Mouse (Mus musculus): Measurements from ENCODE around the gene Sec14l4.
"Not testable (repeated sequence)": the region's sequence is repeated elsewhere in the genome, so short reads cannot be mapped to it uniquely, and the experiment has no call there.

Sec14l4 gene

DNA sequence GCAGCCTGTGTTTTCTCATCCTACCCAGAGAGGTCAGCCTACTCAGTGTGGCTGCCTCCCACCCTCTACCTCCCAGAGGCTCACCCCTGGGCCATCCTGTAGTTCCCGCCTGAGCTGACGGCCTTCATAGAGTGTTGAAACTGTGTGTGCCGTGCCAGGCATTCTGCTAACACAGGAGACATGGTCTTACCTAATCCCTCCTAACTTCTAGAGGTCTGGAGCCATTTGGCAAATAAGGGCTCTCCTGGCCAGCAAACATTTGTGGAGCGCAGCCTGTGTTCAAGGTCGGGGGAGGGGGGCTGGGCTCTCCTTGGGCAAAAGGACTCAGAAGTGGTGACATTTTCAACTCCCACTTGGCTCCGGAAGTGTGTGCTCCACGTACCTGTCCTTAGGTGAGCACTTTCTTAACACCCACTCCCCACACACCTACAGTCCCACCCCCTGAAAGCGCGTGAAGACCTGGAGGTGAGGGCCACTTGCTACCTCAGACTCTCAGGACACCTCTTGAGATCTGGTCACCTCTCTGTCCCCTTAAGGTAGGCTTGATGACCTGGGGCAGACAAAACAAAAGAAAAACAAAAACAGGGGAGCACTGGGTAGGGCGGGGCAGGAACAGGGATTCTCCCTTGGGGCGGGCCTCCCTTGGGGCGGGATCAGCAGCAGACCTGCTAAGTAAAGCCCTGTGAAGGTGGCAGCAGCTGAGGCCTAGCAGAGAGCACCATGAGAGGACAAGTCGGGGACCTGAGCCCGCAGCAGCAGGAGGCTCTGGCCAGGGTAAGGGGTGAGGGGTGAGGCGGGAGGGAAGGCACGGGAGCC lies at the start of gene Sec14l4:
Gene Sec14l4 (plus strand): TSS at position 337 of the 816 bp plus-strand sequence.
- no peak for DNase-seq

DNA sequence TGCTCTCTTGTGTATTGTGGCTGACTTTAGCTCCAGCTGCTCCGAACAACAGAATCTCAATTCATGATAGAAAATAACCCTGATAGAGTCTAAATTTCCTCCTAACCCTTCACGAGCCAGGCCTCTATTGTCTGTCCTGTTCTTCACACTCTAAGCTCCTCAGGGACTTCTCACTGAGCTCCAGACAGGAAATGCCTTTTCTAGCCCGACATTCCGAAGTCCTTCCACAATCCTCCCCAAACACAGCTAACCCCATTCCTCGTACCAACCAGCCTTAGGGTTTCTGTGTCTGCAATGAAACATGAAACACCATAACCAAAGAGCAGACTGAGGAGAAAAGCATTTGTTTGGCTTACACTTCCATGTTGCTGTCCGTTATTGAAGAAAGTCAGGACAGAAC lies 49.7 kb upstream of the Sec14l4 start:
- no peak for DNase-seq

DNA sequence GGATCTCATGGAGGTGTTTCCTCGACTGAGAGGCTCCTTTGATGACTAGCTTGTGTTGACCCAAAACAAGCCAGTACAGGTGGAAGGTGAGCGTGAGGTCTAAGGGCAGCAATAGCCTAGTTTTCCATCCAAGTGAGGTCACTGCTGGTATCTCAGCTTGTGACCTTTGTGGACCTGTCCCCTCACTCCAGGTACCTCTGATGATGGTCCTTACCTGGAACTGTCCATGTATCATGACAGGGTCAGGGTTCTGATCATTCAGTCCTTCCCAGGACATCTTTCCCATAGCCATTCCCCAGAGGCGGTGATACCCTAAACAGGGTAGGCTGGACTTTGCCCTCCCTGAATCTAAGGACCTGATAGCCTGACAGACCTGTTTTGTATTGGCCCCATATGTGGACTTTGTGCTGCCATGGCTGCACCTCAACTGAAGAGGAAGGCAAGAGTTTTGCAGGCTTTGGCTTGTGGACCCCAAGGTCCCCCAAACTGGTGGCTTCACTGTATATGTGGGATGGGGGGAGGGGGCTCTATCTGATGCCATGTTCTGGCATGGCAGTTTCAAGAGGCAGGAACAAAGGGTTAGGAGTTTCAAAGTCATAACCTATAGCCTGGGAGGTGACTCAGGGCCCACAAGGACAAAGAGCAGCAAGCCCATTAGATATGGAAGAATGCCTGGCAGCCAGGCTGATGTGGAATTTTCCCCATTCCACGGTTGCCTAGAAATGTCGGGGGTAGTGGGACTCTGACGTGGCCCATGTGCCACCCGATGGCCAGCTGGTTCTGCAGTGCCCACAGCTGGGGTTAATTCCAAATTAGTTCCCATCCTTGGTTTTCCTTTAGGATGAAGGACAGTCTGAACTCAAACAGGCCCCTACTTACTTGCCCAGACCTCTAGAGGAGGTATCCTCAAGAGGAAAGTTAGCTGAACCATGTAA lies 48.7 kb upstream of the Sec14l4 start:
- peak; percentile 59 to 76 for DNase-seq

DNA sequence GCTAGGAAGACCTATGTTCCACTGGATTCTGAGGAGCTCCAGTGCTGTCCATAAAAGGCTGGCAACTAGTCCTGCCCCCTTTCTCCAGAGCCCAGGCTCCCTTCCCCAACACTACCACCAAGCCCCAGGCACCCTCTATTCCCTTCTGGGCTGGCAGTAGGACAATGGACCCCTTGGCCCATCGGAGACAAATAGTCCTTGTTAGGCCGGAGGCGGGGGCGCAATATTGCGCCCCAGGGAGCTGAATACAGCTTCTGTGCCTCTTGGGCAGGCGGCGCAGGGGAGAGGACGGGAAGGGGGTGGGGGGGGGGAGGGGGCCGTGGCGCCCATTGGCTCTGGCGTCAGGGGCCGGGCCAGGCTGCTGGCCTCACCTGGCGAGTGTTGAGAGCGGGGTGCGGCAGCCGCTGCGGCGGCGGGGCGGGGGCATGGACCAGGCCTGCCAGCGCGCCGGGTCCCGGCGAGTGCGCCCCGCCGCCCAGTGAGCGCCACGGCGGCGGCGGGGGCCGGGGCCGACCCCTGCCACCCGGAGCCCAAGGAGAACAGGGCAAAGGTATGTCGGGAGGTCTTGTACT lies 47.9 kb upstream of the Sec14l4 start, which contains the start of gene Gal3st1:
Gene Gal3st1 (plus strand): TSS at position 346 of the 572 bp plus-strand sequence.
- peak; percentile 55 to 61 for DNase-seq

DNA sequence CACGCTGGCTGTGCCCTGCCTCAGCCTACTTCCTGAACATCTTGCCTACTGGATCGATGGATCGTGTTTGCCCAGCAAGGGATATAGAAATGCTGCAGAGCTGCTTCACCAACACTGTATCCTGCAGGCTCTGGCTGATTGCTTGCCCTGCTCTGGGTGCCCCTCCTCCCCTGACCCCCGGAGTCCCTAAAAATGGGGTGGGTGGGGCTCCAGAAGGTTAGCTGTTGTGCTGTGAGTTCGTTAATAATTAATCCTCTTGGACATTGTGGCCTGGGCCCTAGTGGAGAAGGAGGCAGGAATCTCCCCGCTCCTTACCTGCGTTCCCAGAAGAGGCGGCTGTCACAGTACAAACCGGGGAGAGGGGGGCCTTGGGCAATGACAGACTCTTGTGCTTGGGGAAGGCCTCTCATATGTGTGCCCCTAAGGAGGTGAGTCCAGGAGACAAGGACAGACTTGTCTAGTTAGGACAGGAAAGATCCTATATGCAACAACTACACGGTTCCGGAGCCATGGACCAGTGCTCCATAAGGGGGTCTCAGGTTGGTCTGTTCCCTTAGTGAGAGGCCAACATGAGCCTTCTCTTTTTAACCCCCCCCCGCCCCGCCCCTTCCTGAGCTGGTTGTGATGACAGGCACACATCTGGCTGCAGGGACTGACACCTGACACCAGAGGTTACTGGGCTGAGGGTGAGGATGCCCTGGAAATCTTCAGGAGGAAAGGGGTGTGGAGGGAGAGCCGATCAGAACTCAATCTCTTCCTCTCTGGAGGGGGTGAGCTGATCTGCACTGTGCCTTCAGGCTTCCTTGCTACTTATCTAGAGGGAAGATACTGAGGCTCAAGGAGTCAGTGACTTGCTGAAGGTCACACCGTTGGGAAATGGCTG lies 47.2 kb upstream of the Sec14l4 start:
- DNase-seq = peak; percentile 80 to 87

DNA sequence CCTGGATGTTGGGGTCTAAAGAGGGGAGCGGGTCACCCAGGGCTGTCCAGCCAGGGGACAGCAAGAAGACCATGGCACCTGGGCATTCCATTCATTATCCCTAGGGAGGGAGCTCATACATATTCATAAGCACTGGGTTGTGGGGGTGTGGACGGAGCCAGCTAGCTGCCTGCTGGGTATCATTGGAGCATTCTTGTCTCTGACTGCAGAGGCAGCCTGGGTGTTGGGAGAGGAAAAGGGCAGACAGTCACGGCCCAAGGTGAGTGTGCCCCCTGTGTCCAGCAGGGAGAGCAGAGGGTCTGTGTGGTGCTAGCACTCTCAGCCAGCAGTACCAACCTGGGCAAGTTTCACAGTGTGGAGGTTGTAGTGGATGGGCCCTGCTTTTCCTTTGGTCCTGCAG lies 41.5 kb upstream of the Sec14l4 start:
- DNase-seq = peak; percentile 56 to 76

DNA sequence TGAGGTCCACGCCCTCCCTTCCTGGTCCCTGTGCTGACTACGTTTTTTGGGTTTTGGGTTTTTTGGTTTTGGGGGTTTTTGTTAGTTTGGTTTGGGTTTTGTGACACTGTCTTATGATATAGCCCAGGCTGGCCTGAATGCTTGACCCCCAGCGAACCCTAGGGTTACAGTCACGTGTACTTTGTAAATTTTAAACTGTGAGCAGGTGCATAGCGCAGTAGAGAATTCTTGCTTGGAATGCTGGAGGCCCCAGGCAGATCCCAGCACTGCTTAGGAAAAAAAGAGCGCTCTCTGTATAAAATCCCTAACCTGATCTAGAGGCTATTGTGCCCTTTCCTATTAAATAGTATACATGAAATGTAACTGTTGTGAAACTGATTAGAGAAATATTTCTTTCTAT lies 38.1 kb upstream of the Sec14l4 start:
- no peak for DNase-seq

DNA sequence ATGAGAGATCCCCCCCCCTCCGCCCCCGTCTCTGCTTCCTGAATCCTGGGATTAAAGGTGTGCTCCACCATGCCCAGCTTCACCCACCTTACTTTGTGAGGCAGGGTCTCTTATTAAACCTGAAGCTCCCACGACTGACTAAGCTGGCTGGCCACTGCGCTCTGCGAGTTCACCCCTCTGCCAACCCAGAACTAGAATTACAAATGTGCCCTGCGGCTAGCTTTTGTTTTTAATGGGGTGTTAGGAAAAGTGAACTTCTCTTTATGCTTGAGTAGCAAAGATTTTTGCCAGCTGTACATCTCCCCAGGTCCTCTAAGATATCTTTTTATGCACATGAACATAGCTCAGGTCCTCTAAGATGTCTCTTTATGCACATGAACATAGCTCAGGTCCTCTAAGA lies 37.3 kb upstream of the Sec14l4 start:
- DNase-seq = peak in 1 of 2 experiments; percentile 53

DNA sequence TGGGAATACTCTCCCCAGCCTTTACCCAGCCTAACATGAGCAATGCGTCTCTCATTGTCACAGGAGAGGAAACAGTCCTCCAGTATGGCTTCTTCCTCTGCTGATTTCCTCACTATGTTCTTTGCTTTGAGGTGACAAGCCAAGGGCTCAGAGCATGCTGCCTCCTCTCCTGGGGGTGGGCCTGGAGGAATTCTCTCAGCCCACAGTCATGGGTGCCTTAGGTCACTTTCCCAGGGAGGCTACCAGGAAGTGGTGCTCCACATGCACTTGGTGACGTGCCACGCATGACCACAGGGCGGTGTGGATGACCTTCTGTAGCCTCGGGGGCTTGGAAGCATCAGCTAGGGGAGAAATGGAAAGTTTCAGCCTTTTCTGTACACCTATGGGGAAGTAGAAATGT lies 35.8 kb upstream of the Sec14l4 start:
- DNase-seq = no peak

DNA sequence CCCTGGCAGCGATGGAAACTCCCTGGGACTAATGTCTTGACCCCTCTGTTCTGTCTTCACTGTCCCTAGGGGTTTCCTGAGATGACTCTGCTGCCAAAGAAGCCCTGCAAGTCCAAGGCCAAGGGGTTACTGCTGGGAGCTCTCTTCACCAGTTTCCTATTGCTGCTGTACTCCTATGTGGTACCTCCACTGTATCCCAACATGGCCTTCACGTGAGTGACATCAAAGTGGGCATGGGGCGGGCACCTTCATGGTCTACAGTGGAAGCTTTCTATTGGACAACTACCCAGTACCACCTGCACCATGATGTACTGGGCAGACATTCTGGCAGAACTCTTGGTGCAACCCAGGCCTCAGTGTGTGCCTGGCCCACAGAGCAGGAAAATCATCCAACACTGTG lies 34.4 kb upstream of the Sec14l4 start:
- DNase-seq = no peak

DNA sequence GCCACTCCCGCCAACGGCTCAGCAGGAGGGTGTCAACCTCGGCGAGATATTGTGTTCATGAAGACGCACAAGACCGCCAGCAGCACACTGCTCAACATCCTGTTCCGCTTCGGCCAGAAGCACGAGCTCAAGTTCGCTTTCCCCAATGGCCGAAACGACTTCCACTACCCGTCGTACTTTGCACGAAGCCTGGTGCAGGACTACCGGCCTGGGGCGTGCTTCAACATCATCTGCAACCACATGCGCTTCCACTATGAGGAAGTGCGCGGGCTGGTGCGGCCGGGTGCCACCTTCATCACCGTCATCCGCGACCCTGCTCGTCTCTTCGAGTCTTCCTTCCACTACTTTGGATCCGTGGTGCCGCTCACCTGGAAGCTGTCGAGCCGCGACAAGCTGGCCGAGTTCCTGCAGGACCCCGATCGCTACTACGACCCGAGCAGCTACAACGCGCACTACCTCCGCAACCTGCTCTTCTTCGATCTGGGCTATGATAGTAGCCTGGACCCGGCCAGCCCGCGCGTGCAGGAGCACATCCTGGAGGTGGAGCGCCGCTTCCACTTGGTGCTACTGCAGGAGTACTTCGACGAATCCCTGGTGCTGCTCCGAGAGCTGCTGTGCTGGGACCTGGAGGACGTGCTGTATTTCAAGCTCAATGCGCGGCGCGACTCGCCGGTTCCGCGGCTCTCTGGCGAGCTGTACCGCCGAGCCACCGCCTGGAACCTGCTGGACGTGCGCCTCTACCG lies 33.1 kb upstream of the Sec14l4 start:
- no peak for DNase-seq

DNA sequence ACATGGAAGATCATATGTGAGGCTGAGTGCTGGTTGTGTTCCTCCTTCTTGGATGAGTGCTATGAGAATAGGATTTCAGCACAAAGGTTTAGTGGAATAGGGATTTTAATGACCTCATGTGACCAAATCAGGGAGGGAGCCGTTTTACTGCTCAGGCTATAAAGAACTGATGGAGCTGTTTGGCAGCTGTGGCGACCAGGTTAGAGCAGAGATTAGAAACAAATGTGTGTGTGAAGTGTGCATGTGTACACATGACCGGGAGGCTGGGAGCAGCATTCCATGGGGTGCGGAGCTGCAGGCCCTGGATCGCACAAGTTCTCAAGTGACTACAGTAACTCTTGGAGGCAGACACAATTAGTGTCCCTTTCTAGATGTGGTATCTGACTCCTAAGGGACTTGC lies 31.7 kb upstream of the Sec14l4 start:
- no peak for DNase-seq

DNA sequence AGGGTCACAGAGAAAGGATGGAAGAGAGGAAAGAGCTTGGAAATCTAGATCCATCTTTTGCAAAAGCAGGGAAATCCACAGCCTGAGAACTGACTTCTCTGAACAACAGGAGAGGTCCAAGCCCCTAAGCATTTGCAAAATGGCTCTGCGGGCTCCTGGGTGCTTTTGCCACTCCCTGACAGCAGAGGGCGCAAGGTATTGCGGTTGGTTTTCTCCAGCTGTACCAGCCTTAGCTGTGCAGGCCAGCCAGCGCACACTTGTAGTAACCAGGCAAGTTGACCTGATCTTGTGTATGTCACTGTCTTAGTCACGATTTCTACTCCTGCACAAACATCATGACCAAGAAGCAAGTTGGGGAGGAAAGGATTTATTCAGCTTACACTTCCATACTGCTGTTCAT lies 29.7 kb upstream of the Sec14l4 start:
- peak; percentile 60 to 79 for DNase-seq

DNA sequence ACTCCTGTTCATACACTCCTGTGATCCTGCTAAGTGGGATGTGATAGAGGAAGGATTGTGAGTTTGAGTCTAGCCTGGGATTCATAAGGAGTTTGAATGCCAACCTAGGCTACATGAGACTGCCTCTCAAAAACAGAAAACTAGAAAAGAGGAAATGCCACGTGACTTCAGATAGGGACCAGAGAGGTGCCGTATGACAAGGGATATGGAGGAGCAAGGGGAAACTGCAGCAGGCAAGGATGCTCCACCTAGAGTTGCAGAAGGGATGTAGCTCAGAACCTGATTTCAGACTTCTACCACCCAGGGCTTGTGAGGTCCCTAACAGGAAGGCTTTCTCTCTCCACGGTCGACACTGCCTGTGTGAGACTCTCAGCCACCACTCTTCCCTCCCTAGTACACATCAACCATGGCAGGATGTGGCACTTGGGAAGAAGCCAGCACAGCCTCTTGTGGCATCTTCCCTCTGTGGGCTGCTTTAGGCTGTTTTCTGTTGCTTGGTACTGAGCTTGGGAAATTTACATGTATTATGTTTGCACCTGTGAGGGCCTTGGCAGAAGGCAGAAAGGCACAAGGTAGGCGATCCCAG lies 25.9 kb upstream of the Sec14l4 start:
- no peak for DNase-seq

DNA sequence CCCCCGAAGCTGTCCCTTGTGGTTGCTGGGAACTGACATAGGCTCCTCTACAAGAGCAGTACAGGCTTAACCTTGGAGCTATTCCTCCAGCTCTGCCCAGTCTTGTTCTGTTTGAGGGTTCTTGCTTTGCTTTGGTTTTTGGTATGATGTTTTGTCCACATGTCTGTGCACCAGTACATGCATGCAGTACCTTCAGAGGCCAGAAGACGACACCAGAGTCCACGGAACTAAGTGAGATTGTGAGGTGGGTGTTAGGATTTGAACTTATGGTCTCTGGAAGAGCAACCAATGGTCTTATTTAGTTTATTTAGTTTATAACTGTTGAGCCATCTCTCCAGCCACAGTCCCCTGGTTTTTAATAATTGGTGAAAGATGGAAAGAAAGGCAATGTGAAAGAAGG lies 24.8 kb upstream of the Sec14l4 start:
- no peak for DNase-seq

DNA sequence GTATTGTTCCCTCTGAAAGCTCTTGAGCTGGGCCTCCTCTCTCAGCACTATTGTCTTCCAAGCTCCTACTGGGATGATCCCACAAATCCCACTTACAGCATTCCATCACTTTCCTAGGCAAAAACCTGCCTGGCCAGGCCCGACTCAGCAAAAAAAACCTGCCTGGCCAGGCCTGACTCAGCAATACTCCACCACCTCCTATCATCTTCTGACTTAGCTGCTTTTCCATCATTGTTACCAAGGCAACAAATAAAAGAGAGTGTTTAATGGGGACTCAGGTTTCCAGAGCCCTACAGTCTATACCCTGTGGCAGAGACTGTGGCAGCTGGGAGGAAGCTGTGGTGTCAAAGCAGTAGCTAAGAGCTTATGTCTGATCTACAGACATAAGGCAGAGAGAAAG lies 18.6 kb upstream of the Sec14l4 start:
- no peak for DNase-seq

DNA sequence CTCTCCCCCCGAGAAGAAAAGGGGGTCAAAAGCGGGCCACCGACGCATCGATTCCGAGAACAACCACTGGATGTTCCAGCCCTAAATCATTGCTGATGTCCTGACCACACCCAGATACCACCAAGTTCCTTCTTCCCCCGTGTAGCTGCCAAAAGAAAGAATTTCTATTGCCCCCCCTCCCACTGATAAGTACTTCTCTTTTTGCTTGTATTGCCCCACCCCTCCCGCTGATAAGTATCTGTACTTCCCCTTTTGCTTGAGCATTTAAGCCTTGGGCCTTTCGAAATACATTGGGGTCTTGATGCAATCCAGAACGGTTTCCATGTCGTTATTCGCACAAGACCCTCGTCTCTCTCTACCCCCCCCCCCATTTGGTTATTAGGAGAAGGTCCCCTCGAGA lies 15.5 kb upstream of the Sec14l4 start:
- not testable (repeated sequence) for DNase-seq

DNA sequence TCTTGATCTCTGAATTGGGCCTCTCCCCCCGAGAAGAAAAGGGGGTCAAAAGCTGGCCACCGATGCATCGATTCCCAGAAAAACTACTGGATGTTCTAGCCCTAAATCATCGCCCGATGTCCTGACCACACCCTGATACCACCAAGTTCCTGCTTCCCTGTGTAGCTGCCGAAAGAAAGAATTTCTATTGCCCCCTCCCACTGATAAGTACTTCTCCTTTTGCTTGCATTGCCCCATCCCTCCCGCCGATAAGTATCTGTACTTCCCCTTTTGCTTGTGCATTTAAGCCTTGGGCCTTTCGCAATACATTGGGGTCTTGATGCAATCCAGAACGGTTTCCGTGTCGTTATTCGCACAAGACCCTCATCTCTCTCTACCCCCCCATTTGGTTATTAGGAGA lies 9.2 kb upstream of the Sec14l4 start:
- DNase-seq = not testable (repeated sequence)

DNA sequence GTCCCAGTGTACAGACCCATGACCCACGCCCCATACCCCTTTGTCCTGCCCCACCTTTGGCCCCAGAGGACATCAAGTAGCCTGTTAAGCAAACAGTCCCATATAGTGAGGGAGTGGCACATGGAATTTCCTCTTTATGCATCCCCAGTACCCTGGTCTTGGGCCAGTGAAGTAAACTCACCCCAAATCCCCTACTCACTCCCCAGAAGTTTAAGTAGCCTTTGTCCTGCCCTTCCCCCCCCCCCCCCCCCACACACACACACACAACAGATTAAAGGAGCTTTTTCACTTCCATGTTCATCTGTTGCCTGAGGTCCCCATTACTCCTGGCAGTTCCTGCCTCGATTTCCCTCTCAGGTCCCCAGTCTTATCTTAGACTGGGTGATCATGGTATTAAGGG lies 7.9 kb upstream of the Sec14l4 start:
- no peak for DNase-seq

DNA sequence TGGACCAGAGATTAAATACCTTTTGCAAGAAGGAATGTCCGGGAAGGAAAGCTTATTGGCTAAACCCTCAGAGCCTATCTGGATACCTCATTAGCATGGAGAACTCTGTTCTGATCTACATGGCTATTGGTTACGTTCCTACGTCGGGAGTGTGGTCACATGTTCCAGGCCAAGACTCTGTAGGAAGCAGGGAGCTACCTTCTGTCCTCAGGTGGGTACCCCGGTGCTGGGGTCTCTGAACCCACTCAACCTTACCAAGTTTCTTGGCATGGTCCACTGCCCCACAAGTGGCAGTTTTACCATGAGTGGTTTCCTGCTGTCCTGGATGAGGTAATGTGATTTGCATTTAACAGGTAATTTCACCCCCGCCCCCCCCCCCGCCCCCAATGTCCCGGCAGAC lies 4.2 kb upstream of the Sec14l4 start:
- no peak for DNase-seq
